Mouse (Mus musculus) liver, embryonic 14.5 days (tissue): ENCODE results near the gene Bckdk.
"Not testable (repeated sequence)": the region's sequence is repeated elsewhere in the genome, so short reads cannot be mapped to it uniquely, and the experiment has no call there.

Experiments used
- CTCF ChIP-seq: IDR thresholded peaks from 2 replicates; pipeline ENCODE4 v1.5.1; 2016; ENCODE audit warnings: antibody characterized with exemption, low read depth, control low read depth
- EP300 ChIP-seq: IDR thresholded peaks from 2 replicates; pipeline ENCODE4 v1.6.1; 2016; ENCODE audit warnings: antibody characterized with exemption, low read depth

DNA sequence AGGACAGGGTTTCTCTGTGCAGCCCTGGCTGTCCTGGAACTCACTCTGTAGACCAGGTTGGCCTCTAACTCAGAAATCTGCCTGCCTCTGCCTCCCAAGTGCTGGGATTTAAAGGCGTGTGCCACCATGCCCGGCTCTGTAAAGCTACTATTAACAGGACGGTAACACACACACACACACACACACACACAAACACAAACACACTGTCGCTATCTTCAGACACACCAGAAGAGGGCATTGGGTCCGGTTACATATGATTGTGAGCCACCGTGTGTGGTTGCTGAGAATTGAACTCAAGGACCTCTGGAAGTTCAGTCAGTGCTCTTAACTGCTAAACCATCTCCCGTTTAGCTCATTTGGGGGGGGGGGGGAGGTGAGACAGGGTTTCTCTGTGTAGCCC, 8.0 kb upstream of the Bckdk start:
- not testable (repeated sequence) for TF ChIP-seq CTCF, EP300
